Mouse (Mus musculus) mature B cell (primary cell): ENCODE measurements around the gene Pimreg.

ENCODE experiments used
- in situ Hi-C: fragments of 300-500 bp; cut with MboI; formaldehyde crosslinking; loops from 2 replicates; pipeline ENCODE4 v1.14.3; 2019

Pimreg gene

GRCm38 (mm10) chr11:72066330-72066729 lies 24.5 kb downstream of the Pimreg start:
- in situ Hi-C loops = no loop called here

- in situ Hi-C loops = no loop called here
These were observed 25.5 kb downstream of the Pimreg start for GRCm38 (mm10) chr11:72067326-72067725.

- in situ Hi-C loops = no loop called here
These were observed 26.2 kb downstream of the Pimreg start for GRCm38 (mm10) chr11:72068026-72068425.

GRCm38 (mm10) chr11:72070733-72071132 lies 28.9 kb downstream of the Pimreg start:
- in situ Hi-C loops = no loop called here

- in situ Hi-C loops = no loop called here
These were observed 30.6 kb downstream of the Pimreg start for GRCm38 (mm10) chr11:72072331-72072905.

GRCm38 (mm10) chr11:72074230-72074629 lies 32.4 kb downstream of the Pimreg start:
- in situ Hi-C loops = no loop called here

GRCm38 (mm10) chr11:72078056-72078455 lies 36.2 kb downstream of the Pimreg start:
- in situ Hi-C loops = no loop called here

- in situ Hi-C loops = no loop called here
These were observed 36.8 kb downstream of the Pimreg start for GRCm38 (mm10) chr11:72078647-72079046.

- in situ Hi-C loops = no loop called here
These were observed 38.6 kb downstream of the Pimreg start for GRCm38 (mm10) chr11:72080461-72080860.

GRCm38 (mm10) chr11:72082601-72083000 lies 40.8 kb downstream of the Pimreg start:
- in situ Hi-C loops = no loop called here

GRCm38 (mm10) chr11:72084337-72084736 lies 42.5 kb downstream of the Pimreg start:
- in situ Hi-C loops = no loop called here

- in situ Hi-C loops = no loop called here
These were observed 44.6 kb downstream of the Pimreg start for GRCm38 (mm10) chr11:72086251-72087046.

GRCm38 (mm10) chr11:72092390-72092789 lies 50.6 kb downstream of the Pimreg start:
- in situ Hi-C loops = no loop called here

GRCm38 (mm10) chr11:72094442-72094841 lies 52.6 kb downstream of the Pimreg start:
- in situ Hi-C loops = no loop called here

- in situ Hi-C loops = no loop called here
These were observed 54.2 kb downstream of the Pimreg start for GRCm38 (mm10) chr11:72095994-72096393.
